Mouse (Mus musculus) heart, embryonic 15.5 days (tissue): Measurements from ENCODE around the gene Ddx20. TPM values are rescaled to one million over a fixed set of nuclear protein-coding genes. Genes with fewer than 3 reads are reported as not detected.

Experiments used
- ATAC-seq: fragments of 200-750 bp; cut with Nextera tagmentation; replicated peaks from 2 replicates; pipeline ENCODE4 v1.8.0; 2017; ENCODE audit warnings: low read depth, moderate TSS enrichment; ENCODE audit not compliant: insufficient number of reproducible peaks, insufficient read depth, low FRiP score
- H3K27ac ChIP-seq: fragments of 300-500 bp; sonication (generic); 2 replicates; pipeline ENCODE4 v1.5.1; 2015; ENCODE audit warnings: mild to moderate bottlenecking, inconsistent platforms
- H3K27me3 ChIP-seq: fragments of 300-500 bp; sonication (generic); 2 replicates; pipeline ENCODE4 v1.6.1; 2015; ENCODE audit warnings: inconsistent platforms
- H3K36me3 ChIP-seq: fragments of 300-500 bp; sonication (generic); 2 replicates; pipeline ENCODE4 v1.6.1; 2015; ENCODE audit warnings: mild to moderate bottlenecking, inconsistent platforms
- H3K4me1 ChIP-seq: fragments of 300-500 bp; sonication (generic); replicated peaks from 2 replicates; pipeline ENCODE4 v1.6.1; 2015; ENCODE audit warnings: inconsistent platforms
- H3K4me2 ChIP-seq: fragments of 300-500 bp; sonication (generic); 2 replicates; pipeline ENCODE4 v1.6.1; 2015; ENCODE audit warnings: inconsistent platforms, mild to moderate bottlenecking, moderate library complexity
- H3K4me3 ChIP-seq: fragments of 300-500 bp; sonication (generic); 2 replicates; pipeline ENCODE4 v1.5.1; 2015; ENCODE audit warnings: mild to moderate bottlenecking, inconsistent platforms
- H3K9ac ChIP-seq: fragments of 300-500 bp; sonication (generic); 2 replicates; pipeline ENCODE4 v1.6.1; 2015; ENCODE audit warnings: mild to moderate bottlenecking, inconsistent platforms
- H3K9me3 ChIP-seq: fragments of 300-500 bp; sonication (generic); replicated peaks from 2 replicates; pipeline ENCODE4 v1.6.1; 2016; ENCODE audit warnings: inconsistent platforms
- WGBS: fragments of 180-500 bp; shearing (Covaris S2); methylation state at CpG from one replicate; pipeline ENCODE4 v1.1.7; 2015; ENCODE audit warnings: mixed read lengths; 5-methylcytosine and 5-hydroxymethylcytosine counted together
- polyA plus RNA-seq: library from polyadenylated mRNA; unstranded; fragments of >200 nt; fragmentation: Nextera tagmentation; extraction: Ambion mirVana; gene quantifications from 2 replicates; pipeline ENCODE4 v1.2.1, GENCODE M21; 2015

Gene Ddx20
- polyA plus RNA-seq, 1 experiment from 2014 or later, result 18.1 TPM

DNA sequence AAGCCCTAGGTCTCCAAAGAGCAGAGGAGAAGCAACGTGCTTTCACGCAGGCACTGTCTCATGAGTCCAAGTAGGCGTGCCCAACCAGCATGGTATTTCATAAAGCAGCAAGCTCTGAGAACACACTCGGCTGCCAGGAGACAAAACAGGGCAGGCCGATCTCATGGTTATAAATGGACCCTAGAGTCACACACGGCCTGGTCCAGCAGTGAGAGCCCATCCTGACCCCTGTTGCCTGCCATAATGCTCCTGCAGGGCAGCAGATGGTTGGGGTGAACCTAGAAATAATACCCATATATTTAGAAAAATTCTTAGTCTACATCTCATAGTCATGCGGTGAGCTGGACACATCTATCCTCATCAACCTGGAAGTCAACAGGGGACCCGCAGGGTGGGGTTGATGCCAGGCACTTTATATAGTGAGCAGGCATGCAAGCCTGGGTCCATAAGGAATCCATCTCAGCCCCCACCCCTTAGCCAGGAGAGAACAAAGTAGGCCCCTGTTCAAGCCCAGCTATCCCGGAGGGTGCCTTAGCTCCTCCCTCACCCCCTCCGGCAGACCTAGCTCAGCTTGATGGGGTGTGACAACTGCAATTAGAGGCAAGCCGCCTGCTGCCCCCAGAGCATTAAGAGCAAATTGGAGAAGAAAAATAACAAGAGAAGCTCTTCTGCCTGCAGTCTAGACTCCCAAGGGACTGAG is 30.6 kb upstream of the Ddx20 start:
- no peaks in the 10 kb centered on the region for H3K9me3 ChIP-seq
- no peaks in the 10 kb centered on the region for H3K36me3 ChIP-seq
- H3K27ac ChIP-seq, result no peak overlapping the region
- H3K4me3 ChIP-seq, result no peak overlapping the region
- peaks cover 21% of the 10 kb centered on the region for H3K4me1 ChIP-seq
- ATAC-seq, result no peak; the same call in 1 of the 2 replicates
- H3K4me2 ChIP-seq, result no peak overlapping the region
- H3K9ac ChIP-seq, result no peak overlapping the region
- WGBS, result 55% methylated on average over 11 of the region's 11 CpGs
- H3K27me3 ChIP-seq, result no peaks in the 10 kb centered on the region

DNA sequence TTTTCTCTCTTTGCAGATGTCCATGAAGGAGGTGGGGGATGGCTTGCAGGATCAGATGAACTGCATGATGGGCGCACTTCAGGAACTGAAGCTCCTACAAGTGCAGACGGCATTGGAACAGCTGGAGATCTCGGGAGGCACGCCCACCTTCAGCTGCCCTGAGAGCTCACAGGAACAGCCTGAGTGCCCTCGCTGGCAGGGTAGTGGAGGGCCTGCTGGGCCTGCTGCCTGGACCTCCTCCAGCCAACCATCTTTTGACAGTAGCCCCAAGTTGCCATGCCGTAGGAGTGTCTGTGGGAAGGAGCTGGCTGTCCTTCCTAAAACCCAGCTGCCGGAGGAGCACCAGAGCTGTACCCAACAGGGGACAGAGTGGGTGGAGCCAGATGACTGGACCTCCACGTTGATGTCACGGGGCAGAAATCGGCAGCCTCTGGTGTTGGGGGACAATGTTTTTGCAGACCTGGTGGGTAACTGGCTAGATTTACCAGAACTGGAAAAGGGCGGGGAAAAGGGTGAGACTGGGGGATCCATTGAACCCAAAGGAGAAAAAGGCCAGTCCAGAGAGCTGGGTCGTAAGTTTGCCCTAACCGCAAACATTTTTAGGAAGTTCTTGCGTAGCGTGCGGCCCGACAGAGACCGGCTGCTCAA is 29.1 kb upstream of the Ddx20 start:
- no peaks in the 10 kb centered on the region for H3K9me3 ChIP-seq
- no peak overlapping the region for H3K27ac ChIP-seq
- peaks cover 21% of the 10 kb centered on the region for H3K4me1 ChIP-seq
- H3K4me2 ChIP-seq, result no peak overlapping the region
- H3K36me3 ChIP-seq, result no peaks in the 10 kb centered on the region
- H3K4me3 ChIP-seq, result no peak overlapping the region
- 68% methylated on average over 18 of the region's 18 CpGs for whole genome bisulfite sequencing
- ATAC-seq, result no peak
- H3K27me3 ChIP-seq, result no peaks in the 10 kb centered on the region
- no peak overlapping the region for H3K9ac ChIP-seq

DNA sequence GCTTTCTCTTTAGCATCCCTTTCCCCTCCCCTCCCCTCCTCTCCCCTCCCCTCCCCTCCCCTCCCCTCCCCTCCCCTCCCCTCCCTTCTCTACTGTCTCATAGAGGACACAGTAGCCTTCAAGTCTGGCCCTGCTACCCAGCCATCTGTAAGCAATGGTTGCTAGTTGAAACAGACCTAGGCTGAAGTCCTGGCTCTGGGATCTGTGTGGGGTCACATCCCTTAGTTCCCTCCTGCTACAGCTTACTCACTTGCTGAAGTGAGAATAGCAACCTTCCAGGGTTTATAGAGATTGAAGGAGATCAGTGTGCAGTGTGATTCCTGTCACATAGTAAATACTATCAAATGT is 27.4 kb upstream of the Ddx20 start:
- Histone ChIP-seq H3K4me1 (peaks cover 30% of the 10 kb centered on the region), H3K4me3 (no peak overlapping the region), H3K9ac (no peak overlapping the region), H3K9me3 (no peaks in the 10 kb centered on the region), H3K27me3 (no peaks in the 10 kb centered on the region), H3K4me2 (no peak overlapping the region), H3K36me3 (no peaks in the 10 kb centered on the region), H3K27ac (no peak overlapping the region)
- no peak for ATAC-seq

DNA sequence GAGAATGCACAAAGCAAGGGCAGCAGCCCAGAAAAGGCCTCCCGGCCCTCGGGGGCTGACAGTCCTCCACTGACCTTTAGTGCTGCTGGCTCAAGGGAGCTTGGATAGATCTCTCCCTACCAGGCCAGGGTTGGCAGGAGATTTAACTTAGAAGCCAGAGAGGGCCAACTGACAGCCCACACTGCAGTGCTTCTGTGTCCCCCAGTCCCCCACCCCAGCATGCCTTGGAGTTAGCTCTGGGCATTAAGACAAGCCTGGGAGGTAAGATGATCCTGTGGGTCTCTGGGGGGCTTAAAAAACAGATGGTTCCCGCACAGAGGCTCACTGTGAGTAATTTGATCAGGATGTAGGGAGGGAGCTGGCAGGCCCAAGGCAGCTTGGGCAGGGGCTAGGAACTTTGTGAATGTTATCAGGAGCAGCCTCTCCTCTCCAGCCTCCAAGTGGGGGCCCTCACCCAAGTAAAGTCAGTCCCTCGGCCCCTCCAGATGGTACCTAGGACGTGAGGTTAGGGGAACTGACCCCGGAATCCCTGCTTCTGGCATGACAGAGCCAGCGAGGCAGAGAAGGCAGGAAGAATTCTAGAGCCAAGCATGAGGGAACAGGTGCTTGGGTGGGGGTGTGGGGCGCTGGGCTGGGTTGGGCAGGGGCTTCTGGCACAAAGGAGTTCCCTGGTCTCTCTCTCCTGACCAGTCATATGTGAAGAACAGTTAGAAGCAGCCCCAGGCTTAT is 26.9 kb upstream of the Ddx20 start:
- H3K4me2 ChIP-seq, result no peak overlapping the region
- no peak overlapping the region for H3K4me3 ChIP-seq
- H3K27me3 ChIP-seq, result no peaks in the 10 kb centered on the region
- H3K9me3 ChIP-seq, result no peaks in the 10 kb centered on the region
- no peaks in the 10 kb centered on the region for H3K36me3 ChIP-seq
- H3K4me1 ChIP-seq, result peaks cover 30% of the 10 kb centered on the region
- 31% methylated on average over 8 of the region's 8 CpGs for WGBS
- no peak for ATAC-seq
- no peak overlapping the region for H3K27ac ChIP-seq
- H3K9ac ChIP-seq, result no peak overlapping the region

DNA sequence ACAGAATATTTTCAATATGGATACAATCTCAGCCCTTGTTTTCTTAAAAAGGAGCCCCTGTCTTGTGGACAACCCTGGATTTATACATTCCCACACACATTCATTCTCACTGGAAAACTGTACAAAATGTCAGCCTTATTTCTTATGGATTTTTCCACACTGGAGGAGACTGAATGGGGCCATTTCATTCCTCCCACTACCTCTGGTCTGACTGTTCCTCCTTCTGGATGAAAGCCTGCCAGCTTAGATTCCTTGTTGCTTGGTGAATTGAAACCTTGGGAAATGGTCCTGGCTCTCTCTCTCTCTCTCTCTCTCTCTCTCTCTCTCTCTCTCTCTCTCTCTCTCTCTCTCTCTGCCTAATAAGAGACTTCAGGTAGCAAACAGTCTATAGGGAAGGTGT is 25.5 kb upstream of the Ddx20 start:
- Histone ChIP-seq H3K9me3 (no peaks in the 10 kb centered on the region), H3K9ac (no peak overlapping the region), H3K4me3 (no peak overlapping the region), H3K4me2 (no peak overlapping the region), H3K27ac (no peak overlapping the region), H3K4me1 (peaks cover 25% of the 10 kb centered on the region), H3K36me3 (no peaks in the 10 kb centered on the region), H3K27me3 (no peaks in the 10 kb centered on the region)
- ATAC-seq, result no peak

DNA sequence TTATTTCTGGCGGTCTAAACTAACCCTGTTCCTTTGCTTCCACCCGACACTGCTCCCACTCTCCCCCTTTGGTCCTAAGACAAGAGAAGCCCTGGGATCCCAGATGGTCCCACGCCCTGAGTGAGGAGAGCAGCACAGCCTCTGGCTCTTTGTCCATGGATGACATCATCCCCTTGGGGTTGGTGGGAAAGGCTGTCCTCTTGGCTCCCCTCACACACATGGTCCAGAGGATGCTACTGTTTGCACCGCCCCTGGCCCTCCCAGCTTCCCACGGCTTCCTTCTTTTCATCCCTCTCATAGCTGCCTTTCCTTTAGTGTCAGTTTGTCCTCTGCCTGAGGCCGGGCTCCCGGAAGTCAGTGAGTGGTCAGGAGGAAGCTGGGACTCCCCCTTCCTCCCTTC is 24.4 kb upstream of the Ddx20 start:
- no peaks in the 10 kb centered on the region for H3K27me3 ChIP-seq
- WGBS, result 62% methylated on average over 7 of the region's 7 CpGs
- H3K4me1 ChIP-seq, result peaks cover 33% of the 10 kb centered on the region
- H3K27ac ChIP-seq, result no peak overlapping the region
- H3K9ac ChIP-seq, result no peak overlapping the region
- no peaks in the 10 kb centered on the region for H3K36me3 ChIP-seq
- H3K9me3 ChIP-seq, result no peaks in the 10 kb centered on the region
- no peak overlapping the region for H3K4me2 ChIP-seq
- peak; percentile 67; the same call in 1 of the 2 replicates for ATAC-seq
- no peak overlapping the region for H3K4me3 ChIP-seq

DNA sequence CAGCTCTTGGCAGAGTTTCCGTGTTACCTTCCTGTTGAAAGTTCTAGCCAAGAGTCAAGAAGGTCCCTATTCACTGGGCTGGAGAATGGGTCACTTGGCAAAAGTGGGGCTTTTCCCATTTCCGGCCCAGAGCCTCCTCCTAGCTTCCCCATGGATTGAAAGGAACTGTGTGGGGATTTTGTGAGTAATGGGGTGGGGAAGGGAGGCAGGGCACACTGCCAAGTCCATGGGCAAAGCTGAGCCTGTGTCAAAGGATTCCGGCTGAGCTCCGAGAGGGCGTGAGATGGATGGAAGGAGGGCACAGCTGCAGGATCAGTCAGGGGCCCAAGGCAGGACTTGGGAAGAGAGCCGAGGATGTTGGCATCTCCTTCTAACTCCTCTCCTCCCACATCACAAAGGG is 22.9 kb upstream of the Ddx20 start:
- peak overlapping the region; percentile 25; the same call in 1 of the 2 replicates for H3K27ac ChIP-seq
- H3K9ac ChIP-seq, result no peak overlapping the region
- no peaks in the 10 kb centered on the region for H3K9me3 ChIP-seq
- no peaks in the 10 kb centered on the region for H3K36me3 ChIP-seq
- ATAC-seq, result no peak
- H3K4me1 ChIP-seq, result peaks cover 47% of the 10 kb centered on the region
- no peak overlapping the region for H3K4me2 ChIP-seq
- 42% methylated on average over 6 of the region's 6 CpGs for WGBS
- 0 out of 2 replicates have a peak, but pooled peaks cover 2% of the 10 kb centered on the region for H3K27me3 ChIP-seq
- no peak overlapping the region for H3K4me3 ChIP-seq

DNA sequence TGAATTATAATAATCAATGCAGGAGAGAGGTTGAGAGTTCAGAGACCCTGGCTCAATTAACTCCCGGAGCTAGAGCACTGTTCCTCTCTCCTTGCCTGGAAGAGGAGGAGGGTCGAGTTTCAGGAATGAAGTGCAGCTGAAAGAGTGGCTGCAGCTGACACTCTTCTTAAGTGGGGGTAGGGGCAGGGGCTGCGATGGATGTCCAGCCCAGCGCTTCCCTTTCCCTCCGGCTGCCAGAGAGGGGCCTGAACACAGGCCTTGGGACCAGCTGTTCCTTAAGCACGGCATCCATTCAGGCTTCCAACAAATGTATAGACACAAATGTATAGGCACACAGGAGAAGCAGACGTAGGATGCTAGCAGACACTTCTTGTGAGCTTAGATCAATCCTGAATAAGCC is 20.2 kb upstream of the Ddx20 start:
- Histone ChIP-seq H3K4me2 (no peak overlapping the region), H3K36me3 (no peaks in the 10 kb centered on the region), H3K4me1 (peaks cover 47% of the 10 kb centered on the region), H3K27ac (no peak overlapping the region), H3K9ac (no peak overlapping the region), H3K4me3 (no peak overlapping the region), H3K27me3 (peaks cover 2% of the 10 kb centered on the region; the same call in 1 of the 2 replicates), H3K9me3 (no peaks in the 10 kb centered on the region)
- 45% methylated on average over 7 of the region's 7 CpGs for WGBS
- ATAC-seq, result no peak

DNA sequence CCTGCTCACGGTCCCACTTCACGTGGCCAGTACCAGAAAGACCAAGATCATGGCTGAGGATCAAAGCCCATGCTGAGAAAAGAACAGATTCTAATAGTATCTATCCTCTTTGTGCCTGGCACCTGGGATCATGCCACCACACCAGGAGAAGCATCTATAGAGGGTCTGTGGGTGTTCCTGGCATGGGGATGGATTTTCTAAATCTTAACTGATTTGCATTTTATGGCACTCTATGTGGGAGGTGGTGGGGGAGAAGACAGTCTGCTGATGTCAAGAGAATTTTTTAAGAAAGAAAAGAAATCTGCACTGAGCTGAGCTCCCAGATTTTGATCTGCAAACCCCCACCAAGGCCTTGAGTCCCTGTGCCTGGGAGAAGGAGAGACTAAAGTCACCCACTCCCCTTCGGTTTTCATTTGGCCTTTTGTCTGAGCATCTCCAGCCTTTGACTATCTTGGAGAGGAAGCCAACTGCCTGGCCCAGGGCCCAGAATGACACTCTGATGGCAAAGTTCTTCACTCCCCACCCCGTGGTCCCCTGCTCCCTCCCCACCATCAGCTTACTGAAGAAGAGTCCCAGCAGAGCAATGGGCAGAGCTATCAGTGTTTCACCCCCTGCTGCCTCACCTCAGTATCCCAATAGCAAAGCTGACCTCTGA is 19.1 kb upstream of the Ddx20 start:
- Histone ChIP-seq H3K27me3 (peaks cover 2% of the 10 kb centered on the region; the same call in 1 of the 2 replicates), H3K36me3 (no peaks in the 10 kb centered on the region), H3K4me3 (peak overlapping the region; percentile 63; the same call in 1 of the 2 replicates), H3K4me2 (peak overlapping the region; percentile 90), H3K9me3 (no peaks in the 10 kb centered on the region), H3K9ac (no peak overlapping the region), H3K27ac (no peak overlapping the region), H3K4me1 (peaks cover 54% of the 10 kb centered on the region)
- no peak for ATAC-seq
- 49% methylated on average over 4 of the region's 4 CpGs for WGBS

DNA sequence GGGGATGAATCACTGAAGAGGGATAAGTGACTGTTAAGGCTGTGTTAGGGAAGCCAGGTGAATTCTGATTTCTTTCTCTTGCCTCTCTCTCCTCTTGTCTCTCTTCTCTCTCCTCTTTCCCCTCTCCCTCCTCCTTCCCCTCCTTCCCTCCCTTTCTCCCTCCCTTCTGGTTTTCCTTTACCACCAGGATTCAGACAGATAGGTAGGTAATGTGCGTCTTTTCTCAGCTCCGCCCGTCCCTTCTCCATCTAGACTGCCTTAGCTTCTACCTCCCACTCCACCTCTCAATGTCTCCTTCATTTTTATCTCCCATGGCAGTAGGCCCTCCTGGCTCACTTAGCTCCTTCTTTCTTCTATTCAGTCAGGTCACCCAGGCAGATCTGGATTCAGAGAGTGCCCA is 18.2 kb upstream of the Ddx20 start:
- no peaks in the 10 kb centered on the region for H3K36me3 ChIP-seq
- H3K4me1 ChIP-seq, result peaks cover 59% of the 10 kb centered on the region
- no peak overlapping the region for H3K27ac ChIP-seq
- WGBS, result 36% methylated on average over 3 of the region's 3 CpGs
- H3K9me3 ChIP-seq, result no peaks in the 10 kb centered on the region
- peaks cover 2% of the 10 kb centered on the region; the same call in 1 of the 2 replicates for H3K27me3 ChIP-seq
- H3K9ac ChIP-seq, result peak overlapping the region; percentile 63
- ATAC-seq, result no peak
- H3K4me2 ChIP-seq, result peak overlapping the region; percentile 90
- H3K4me3 ChIP-seq, result peak overlapping the region; percentile 63

DNA sequence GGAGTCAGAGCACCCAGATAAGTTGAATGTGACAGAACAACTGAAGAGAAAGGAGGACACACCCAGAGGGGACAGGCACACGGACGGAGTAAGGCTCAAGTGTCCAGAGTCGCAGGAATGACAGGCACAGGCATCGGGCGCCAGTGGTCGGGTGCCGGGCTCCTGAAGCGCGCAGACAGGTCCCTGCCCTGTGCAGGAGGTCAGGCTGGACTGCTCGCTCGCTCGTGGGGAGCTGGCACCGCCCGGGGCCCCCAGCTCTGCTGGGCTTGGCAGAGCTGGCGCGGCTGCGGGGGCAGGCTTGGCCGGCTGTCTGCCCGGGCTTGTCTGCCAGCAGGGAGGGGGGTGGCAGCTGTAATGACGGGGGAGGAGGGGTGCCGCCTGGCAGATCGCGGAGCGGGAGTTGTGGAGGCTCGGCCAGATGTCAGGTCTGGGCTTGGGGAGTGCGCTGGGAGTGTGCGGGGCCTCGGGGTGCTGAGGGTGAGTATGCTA is 17.7 kb upstream of the Ddx20 start:
- peak overlapping the region; percentile 63 for H3K9ac ChIP-seq
- H3K27me3 ChIP-seq, result peaks cover 2% of the 10 kb centered on the region; the same call in 1 of the 2 replicates
- no peaks in the 10 kb centered on the region for H3K36me3 ChIP-seq
- H3K27ac ChIP-seq, result peak overlapping the region; percentile 80
- H3K4me3 ChIP-seq, result peak overlapping the region; percentile 63
- peak; percentile 48 for ATAC-seq
- H3K4me1 ChIP-seq, result peaks cover 58% of the 10 kb centered on the region
- no peaks in the 10 kb centered on the region for H3K9me3 ChIP-seq
- WGBS, result under 1% methylated on average over 28 of the region's 28 CpGs
- peak overlapping the region; percentile 90 for H3K4me2 ChIP-seq
